Comparison of ENCODE assay signal across 16 mouse cellular contexts in the genomic region with DNA sequence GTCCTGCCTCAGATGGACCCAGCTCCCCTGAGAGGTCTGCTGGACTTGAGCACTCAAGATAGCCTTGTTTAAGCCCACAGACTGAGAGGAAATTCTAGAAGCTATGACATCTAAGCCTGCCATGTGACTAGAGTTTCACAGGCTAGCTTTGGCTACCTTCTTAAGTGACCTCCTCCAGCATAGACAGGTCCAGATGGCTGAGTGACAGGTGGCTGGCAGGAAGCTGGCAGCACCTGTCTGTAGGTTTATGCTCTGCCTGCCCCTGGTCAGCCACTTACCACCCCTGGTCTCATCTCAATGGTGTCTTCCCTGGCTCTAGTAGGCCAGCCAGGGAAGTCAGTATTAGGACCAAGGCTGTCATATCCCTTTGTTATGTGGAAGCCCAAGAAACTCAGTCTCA.
"Had no signal": no experiment of that assay in that cellular context is flagged by ENCODE, and none has a peak within 500 bp of the region (broad histone marks: within the 10 kb centered on the region; RNA-seq: fewer than 3 reads in every experiment).

No protein-coding gene starts in this region.

- H3K4me3 ChIP-seq: neural tube, embryonic 12.5 days; neural tube, embryonic 13.5 days; neural tube, embryonic 15.5 days; stomach, embryonic 15.5 days had no signal

- H3K27ac ChIP-seq: neural tube, embryonic 12.5 days; neural tube, embryonic 13.5 days; neural tube, embryonic 15.5 days; stomach, embryonic 15.5 days; stomach, postnatal 0 days had no signal

- DNase-seq: retina, postnatal 1 day; right cerebral cortex, adult 18-20 months; right cerebral cortex, postnatal 14 days; right cerebral cortex, postnatal 25 days; right cerebral cortex, postnatal 4 days; thymus, adult 18-20 months; thymus, adult 2 months; thymus, postnatal 14 days; thymus, postnatal 25 days; thymus, postnatal 36 days; thymus, postnatal 4 days had no signal

- H3K27me3 ChIP-seq: neural tube, embryonic 12.5 days; neural tube, embryonic 13.5 days; neural tube, embryonic 15.5 days; stomach, embryonic 15.5 days had no signal

- H3K9ac ChIP-seq: neural tube, embryonic 12.5 days; neural tube, embryonic 13.5 days; neural tube, embryonic 15.5 days; stomach, embryonic 15.5 days had no signal

- H3K36me3 ChIP-seq: neural tube, embryonic 12.5 days; neural tube, embryonic 13.5 days; neural tube, embryonic 15.5 days; stomach, embryonic 15.5 days had no signal

- H3K9me3 ChIP-seq: neural tube, embryonic 12.5 days; neural tube, embryonic 13.5 days; neural tube, embryonic 15.5 days; stomach, embryonic 15.5 days had no signal

- H3K4me2 ChIP-seq: neural tube, embryonic 12.5 days; neural tube, embryonic 13.5 days; neural tube, embryonic 15.5 days; stomach, embryonic 15.5 days had no signal
